Mouse (Mus musculus) brain, embryonic 14.5 days (tissue): ENCODE data around the gene Cyp20a1.

Source experiments
- CTCF ChIP-seq: fragments of 200-500 bp; IDR thresholded peaks from 2 replicates; pipeline ENCODE4 v1.5.1; 2012; ENCODE audit warnings: inconsistent platforms, mild to moderate bottlenecking, moderate library complexity, borderline replicate concordance; ENCODE audit not compliant: insufficient read depth, insufficient read length; ENCODE audit errors: extremely low read depth
- POLR2A ChIP-seq: fragments of 200-500 bp; IDR thresholded peaks from 2 replicates; pipeline ENCODE4 v1.6.1; 2012; ENCODE audit warnings: mild to moderate bottlenecking, inconsistent platforms, borderline replicate concordance; ENCODE audit not compliant: poor library complexity, insufficient read depth, insufficient read length, severe bottlenecking; ENCODE audit errors: extremely low read depth

GRCm38 (mm10) chr1:60432497-60432896, 89.4 kb downstream of the Cyp20a1 start:
- TF ChIP-seq CTCF: no peak
- TF ChIP-seq POLR2A: no peak
